Mouse (Mus musculus) heart, embryonic 10.5 days (tissue): ENCODE measurements around the gene Rcor3. TPM values are rescaled to one million over a fixed set of nuclear protein-coding genes. Genes with fewer than 3 reads are reported as not detected.

Experiments
- DNase-seq: peaks from one replicate; pipeline ENCODE4 v3.0.0-alpha.2; 2017; ENCODE audit warnings: low spot score
- H3K27ac ChIP-seq: fragments of 300-500 bp; sonication (generic); 2 replicates; pipeline ENCODE4 v1.5.1; 2016; ENCODE audit warnings: mild to moderate bottlenecking
- H3K27me3 ChIP-seq: fragments of 300-500 bp; sonication (generic); 2 replicates; pipeline ENCODE4 v1.6.1; 2016; ENCODE audit warnings: mild to moderate bottlenecking; ENCODE audit not compliant: poor library complexity, insufficient read depth, severe bottlenecking
- H3K36me3 ChIP-seq: fragments of 300-500 bp; sonication (generic); 2 replicates; pipeline ENCODE4 v1.6.1; 2016; ENCODE audit warnings: mild to moderate bottlenecking, moderate library complexity
- H3K4me1 ChIP-seq: fragments of 300-500 bp; sonication (generic); 2 replicates; pipeline ENCODE4 v1.6.1; 2016; ENCODE audit warnings: mild to moderate bottlenecking
- H3K4me3 ChIP-seq: fragments of 300-500 bp; sonication (generic); 2 replicates; pipeline ENCODE4 v1.5.1; 2016; ENCODE audit warnings: mild to moderate bottlenecking, moderate library complexity
- H3K9me3 ChIP-seq: fragments of 300-500 bp; sonication (generic); 2 replicates; pipeline ENCODE4 v1.6.1; 2016; ENCODE audit warnings: mild to moderate bottlenecking, moderate library complexity
- WGBS: fragments of 180-500 bp; shearing (Covaris S2); methylation state at CpG from one replicate; pipeline ENCODE4 v1.1.7; 2016; 5-methylcytosine and 5-hydroxymethylcytosine counted together
- polyA plus RNA-seq: library from polyadenylated mRNA; unstranded; fragments of >200 nt; fragmentation: Nextera tagmentation; extraction: Ambion mirVana; gene quantifications from 2 replicates; pipeline ENCODE4 v1.2.1, GENCODE M21; 2016

The Rcor3 gene
- polyA plus RNA-seq, 1 experiment from 2014 or later: 21.7 TPM

DNA sequence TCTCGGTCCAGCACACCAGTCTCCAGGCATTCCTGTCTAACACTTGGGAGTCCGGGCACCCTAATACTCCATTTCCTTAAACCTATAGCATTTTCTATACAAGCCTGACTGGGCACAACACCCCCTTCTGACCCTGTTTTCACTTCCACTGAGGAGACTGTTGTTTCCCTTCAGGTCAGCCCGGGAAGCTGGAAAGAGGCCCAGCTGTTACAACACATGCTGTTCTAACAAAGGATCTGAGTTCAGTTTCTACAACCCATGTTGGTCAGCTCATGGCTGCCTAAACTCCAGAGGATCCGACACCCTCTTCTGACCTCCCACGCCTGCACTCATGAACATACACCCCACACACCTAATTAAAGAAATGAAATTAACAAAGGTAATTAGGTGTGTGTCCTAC lies 84.9 kb downstream of the Rcor3 start:
- WGBS: 86% methylated on average over 5 of the region's 5 CpGs
- DNase-seq: no peak
- 0 out of 2 replicates have a peak, but pooled peaks cover 3% of the 10 kb centered on the region for H3K4me1 ChIP-seq
- no peak overlapping the region for H3K4me3 ChIP-seq
- no peaks in the 10 kb centered on the region for H3K27me3 ChIP-seq
- no peaks in the 10 kb centered on the region for H3K9me3 ChIP-seq
- no peak overlapping the region for H3K27ac ChIP-seq
- H3K36me3 ChIP-seq: peaks cover 11% of the 10 kb centered on the region; the same call in 1 of the 2 replicates

DNA sequence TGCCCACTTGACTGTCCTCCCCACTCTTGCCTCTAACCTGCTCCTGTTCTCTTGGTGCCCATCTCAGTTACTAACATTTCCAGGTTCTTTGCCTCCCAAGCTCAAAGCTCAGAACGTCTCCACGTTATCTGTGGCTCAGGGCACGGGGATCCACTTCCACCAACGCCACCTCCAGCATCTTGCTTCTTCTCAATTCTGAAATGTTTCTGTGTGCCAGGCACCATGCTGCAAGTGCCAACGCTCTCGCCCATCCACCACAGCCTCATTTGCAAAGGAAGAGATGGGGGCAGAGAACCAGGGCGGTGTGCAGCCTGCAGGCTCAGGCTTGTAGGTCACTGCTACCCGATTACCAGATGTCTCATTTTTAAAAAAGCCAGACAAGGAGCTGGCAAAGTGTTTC lies 85.4 kb downstream of the Rcor3 start:
- Histone ChIP-seq H3K4me3 (no peak overlapping the region), H3K9me3 (no peaks in the 10 kb centered on the region), H3K27me3 (no peaks in the 10 kb centered on the region), H3K36me3 (peaks cover 11% of the 10 kb centered on the region; the same call in 1 of the 2 replicates), H3K4me1 (0 out of 2 replicates have a peak, but pooled peaks cover 3% of the 10 kb centered on the region), H3K27ac (no peak overlapping the region)
- 85% methylated on average over 8 of the region's 8 CpGs for WGBS
- no peak for DNase-seq

Other genes starting within 250 kb of the Rcor3 start
- 1.8 and 2.5 TPM in 2 replicates for gene Slc30a1, start 231.3 kb downstream of the Rcor3 start, polyA plus RNA-seq
- 0.16 and 0.19 TPM in 2 replicates for gene Rd3, start 160.7 kb downstream of the Rcor3 start, polyA plus RNA-seq
- 6.3 and 8.5 TPM in 2 replicates for gene Traf5, start 45.5 kb downstream of the Rcor3 start, polyA plus RNA-seq
- 0.14 TPM in 2 replicates for gene Kcnh1, start 52.7 kb upstream of the Rcor3 start, polyA plus RNA-seq